Mouse (Mus musculus) intestine, embryonic 16.5 days (tissue): ENCODE measurements around the gene Eml4. TPM values are rescaled to one million over a fixed set of nuclear protein-coding genes. Genes with fewer than 3 reads are reported as not detected.

Experiments
- ATAC-seq: fragments of 200-750 bp; cut with Nextera tagmentation; 2 replicates; pipeline ENCODE4 v1.8.0; 2017; ENCODE audit warnings: moderate TSS enrichment, moderate library complexity
- H3K27ac ChIP-seq: fragments of 300-500 bp; sonication (generic); 2 replicates; pipeline ENCODE4 v1.5.1; 2014; ENCODE audit warnings: mild to moderate bottlenecking, low read length
- H3K27me3 ChIP-seq: fragments of 300-500 bp; sonication (generic); replicated peaks from 2 replicates; pipeline ENCODE4 v1.6.1; 2014; ENCODE audit warnings: low read length, control low read depth, mixed read lengths; ENCODE audit not compliant: control insufficient read depth, insufficient read depth
- H3K36me3 ChIP-seq: fragments of 300-500 bp; sonication (generic); 2 replicates; pipeline ENCODE4 v1.6.1; 2014; ENCODE audit warnings: low read length, control low read depth; ENCODE audit not compliant: control insufficient read depth, insufficient read depth
- H3K4me1 ChIP-seq: fragments of 300-500 bp; sonication (generic); 2 replicates; pipeline ENCODE4 v1.6.1; 2014; ENCODE audit warnings: low read length, control low read depth, mixed read lengths; ENCODE audit not compliant: control insufficient read depth, insufficient read depth
- H3K4me2 ChIP-seq: fragments of 300-500 bp; sonication (generic); 2 replicates; pipeline ENCODE4 v1.6.1; 2014; ENCODE audit warnings: low read depth, low read length, control low read depth
- H3K4me3 ChIP-seq: fragments of 300-500 bp; sonication (generic); 2 replicates; pipeline ENCODE4 v1.5.1; 2014; ENCODE audit warnings: mild to moderate bottlenecking, low read length
- H3K9ac ChIP-seq: fragments of 300-500 bp; sonication (generic); 2 replicates; pipeline ENCODE4 v1.6.1; 2014; ENCODE audit warnings: low read depth, low read length
- H3K9me3 ChIP-seq: fragments of 300-500 bp; sonication (generic); 2 replicates; pipeline ENCODE4 v1.6.1; 2016; ENCODE audit warnings: low read length, control low read depth; ENCODE audit not compliant: control insufficient read depth
- WGBS: fragments of 180-500 bp; shearing (Covaris S2); extraction: QIAGEN DNeasy Blood & Tissue Kit; methylation state at CpG from one replicate; pipeline ENCODE4 v1.1.7; 2014; 5-methylcytosine and 5-hydroxymethylcytosine counted together
- polyA plus RNA-seq: library from polyadenylated mRNA; unstranded; fragments of >200 nt; fragmentation: Nextera tagmentation; extraction: Ambion mirVana; gene quantifications from 2 replicates; pipeline ENCODE4 v1.2.1, GENCODE M21; 2015

Eml4 gene
- polyA plus RNA-seq, 1 experiment from 2014 or later = 26.3 TPM

DNA sequence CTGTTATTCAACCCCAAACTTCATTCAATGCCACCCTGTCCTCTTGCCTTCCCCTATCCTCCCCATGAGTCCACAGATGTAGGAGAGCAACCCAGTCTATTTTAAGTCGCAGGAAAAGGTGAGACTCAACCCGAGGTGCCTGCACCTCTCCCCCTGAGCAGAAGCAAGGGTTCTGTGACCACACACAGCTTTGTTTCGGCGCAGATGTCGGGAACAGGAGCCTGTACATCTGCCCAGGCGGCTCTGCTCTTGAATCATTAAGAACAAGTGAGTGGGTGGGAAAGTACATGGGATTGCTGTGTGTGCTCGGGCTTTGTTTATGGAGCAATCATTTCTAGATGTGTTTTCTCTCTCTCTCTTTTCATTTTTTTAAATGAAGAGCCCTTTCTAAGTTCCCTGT, 174.0 kb downstream of the Eml4 start:
- H3K27me3 ChIP-seq = no peaks in the 10 kb centered on the region
- no peak overlapping the region for H3K9ac ChIP-seq
- no peaks in the 10 kb centered on the region for H3K36me3 ChIP-seq
- H3K27ac ChIP-seq = no peak overlapping the region
- H3K4me3 ChIP-seq = no peak overlapping the region
- no peak for ATAC-seq
- peaks cover 16% of the 10 kb centered on the region for H3K4me1 ChIP-seq
- no peaks in the 10 kb centered on the region for H3K9me3 ChIP-seq
- H3K4me2 ChIP-seq = no peak overlapping the region
- WGBS = 50% methylated on average over 7 of the region's 7 CpGs

DNA sequence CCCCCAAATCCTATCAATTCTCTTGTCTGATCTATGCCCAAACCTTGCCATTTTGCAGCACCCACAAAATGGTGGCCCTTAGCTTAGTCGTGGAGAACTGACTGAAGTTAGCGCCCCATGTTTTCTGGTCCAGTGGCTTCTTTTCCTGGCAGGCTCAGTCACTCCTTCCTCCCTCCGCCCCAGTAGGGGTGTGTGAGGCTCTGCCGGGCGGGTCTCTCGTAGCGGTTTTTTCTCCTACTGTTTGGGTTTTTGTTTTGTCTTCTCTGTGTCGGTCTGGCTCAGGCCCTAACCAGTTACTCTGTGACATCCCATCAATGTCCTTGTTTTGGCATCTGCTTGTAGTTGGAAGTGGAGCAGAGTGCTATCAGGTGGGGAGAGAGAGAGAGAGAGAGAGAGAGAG, 174.9 kb downstream of the Eml4 start:
- Histone ChIP-seq H3K27me3 (no peaks in the 10 kb centered on the region), H3K9me3 (no peaks in the 10 kb centered on the region), H3K36me3 (no peaks in the 10 kb centered on the region), H3K4me1 (peaks cover 16% of the 10 kb centered on the region), H3K4me2 (no peak overlapping the region; the same call in 1 of the 2 replicates), H3K4me3 (no peak overlapping the region), H3K27ac (no peak overlapping the region), H3K9ac (no peak overlapping the region)
- WGBS = 13% methylated on average over 8 of the region's 8 CpGs
- no peak for ATAC-seq

DNA sequence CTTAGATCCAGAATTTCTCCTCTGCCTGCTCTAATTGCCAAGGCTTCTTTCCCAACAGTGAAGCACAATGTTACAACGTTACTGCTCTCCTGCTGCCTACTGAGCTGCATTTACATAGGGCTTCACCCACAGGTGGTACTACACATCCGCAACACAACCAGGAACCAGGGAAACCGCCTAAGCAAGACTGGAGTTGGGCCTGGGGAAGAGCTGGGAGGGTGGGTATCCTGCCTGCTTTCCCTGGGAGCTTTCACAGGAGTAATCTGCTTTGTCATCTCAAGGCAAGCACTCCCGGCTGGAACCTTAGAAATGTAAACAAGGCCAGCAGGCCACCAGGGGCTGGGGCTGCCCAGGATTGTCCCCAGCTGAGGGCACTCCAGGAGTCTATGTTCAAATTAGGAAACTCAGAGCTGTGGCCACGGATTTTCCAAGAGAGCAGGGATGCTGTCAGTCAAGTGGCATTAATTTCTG, 175.4 kb downstream of the Eml4 start:
- Histone ChIP-seq H3K4me2 (no peak overlapping the region), H3K36me3 (no peaks in the 10 kb centered on the region), H3K27me3 (no peaks in the 10 kb centered on the region), H3K4me1 (peaks cover 16% of the 10 kb centered on the region), H3K4me3 (no peak overlapping the region), H3K9ac (peak overlapping the region; percentile 38; the same call in 1 of the 2 replicates), H3K27ac (peak overlapping the region; percentile 33; the same call in 1 of the 2 replicates), H3K9me3 (no peaks in the 10 kb centered on the region)
- peak; percentile 16; the same call in 1 of the 2 replicates for ATAC-seq
- 22% methylated on average over 5 of the region's 5 CpGs for WGBS

DNA sequence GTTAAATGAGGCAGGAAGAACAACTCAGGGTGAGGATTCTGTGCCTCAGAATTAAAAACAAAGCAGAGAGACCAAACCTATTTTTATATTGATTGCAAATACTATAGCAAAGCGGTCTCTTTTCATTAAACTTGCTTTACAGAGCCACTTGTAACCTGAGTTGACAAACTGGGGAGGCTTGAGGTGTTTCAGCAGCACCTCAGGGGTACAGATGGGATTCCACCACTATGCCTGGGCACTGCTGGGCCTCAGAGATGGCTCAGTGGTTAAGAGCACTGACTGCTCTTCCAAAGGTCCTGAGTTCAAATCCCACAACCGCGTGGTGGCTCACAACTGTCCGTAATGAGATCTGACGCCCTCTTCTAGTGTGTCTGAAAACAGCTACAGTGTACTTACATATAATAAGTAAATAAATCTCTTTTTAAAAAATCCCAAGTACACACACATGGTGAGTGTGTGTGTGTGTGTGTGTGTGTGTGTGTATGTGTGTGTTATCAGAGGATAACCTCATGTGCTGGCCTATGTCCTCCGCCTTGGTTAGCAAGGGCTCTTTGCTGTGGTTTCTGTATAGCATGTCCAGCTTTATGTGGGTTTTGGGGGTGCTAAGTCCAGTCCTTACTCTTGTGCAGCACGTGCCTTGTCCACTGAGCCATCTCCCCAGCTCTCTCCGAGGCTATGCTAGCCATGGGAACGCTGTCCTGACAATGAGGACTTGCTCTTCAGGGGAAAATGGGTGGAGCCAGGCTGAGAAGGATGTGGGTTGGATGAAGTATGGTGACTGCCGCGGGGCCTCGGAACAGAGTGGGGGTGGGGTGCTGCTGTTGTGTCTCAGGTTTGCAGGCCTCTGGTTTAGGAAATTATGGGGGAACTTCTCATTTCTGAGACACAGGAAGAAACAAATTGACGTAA, 176.1 kb downstream of the Eml4 start:
- H3K4me1 ChIP-seq = peaks cover 16% of the 10 kb centered on the region
- H3K9ac ChIP-seq = peak overlapping the region; percentile 38; the same call in 1 of the 2 replicates
- H3K4me3 ChIP-seq = no peak overlapping the region; the same call in 1 of the 2 replicates
- H3K4me2 ChIP-seq = peak overlapping the region; percentile 45
- no peaks in the 10 kb centered on the region for H3K27me3 ChIP-seq
- peak overlapping the region; percentile 62; the same call in 1 of the 2 replicates for H3K27ac ChIP-seq
- WGBS = 31% methylated on average over 13 of the region's 13 CpGs
- H3K9me3 ChIP-seq = no peaks in the 10 kb centered on the region
- H3K36me3 ChIP-seq = no peaks in the 10 kb centered on the region
- peak; percentile 84 for ATAC-seq

GRCm38 (mm10) chr17:83527651-83528381, 177.1 kb downstream of the Eml4 start:
- no peaks in the 10 kb centered on the region for H3K36me3 ChIP-seq
- H3K4me3 ChIP-seq = peak overlapping the region; percentile 16; the same call in 1 of the 2 replicates
- WGBS = 26% methylated on average over 17 of the region's 17 CpGs
- H3K9me3 ChIP-seq = no peaks in the 10 kb centered on the region
- H3K27me3 ChIP-seq = no peaks in the 10 kb centered on the region
- H3K27ac ChIP-seq = peak overlapping the region; percentile 62
- H3K4me1 ChIP-seq = peaks cover 16% of the 10 kb centered on the region
- ATAC-seq = peak; percentile 78
- H3K4me2 ChIP-seq = peak overlapping the region; percentile 45
- no peak overlapping the region for H3K9ac ChIP-seq

Other genes starting within 250 kb of the Eml4 start
- 18.3 and 18.7 TPM in 2 replicates for gene Pkdcc, start 135.6 kb upstream of the Eml4 start, polyA plus RNA-seq
- gene Cox7a2l, start 166.4 kb downstream of the Eml4 start, polyA plus RNA-seq = 189 and 191 TPM in 2 replicates